ENCODE assay signal across 21 mouse cellular contexts in the genomic region with DNA sequence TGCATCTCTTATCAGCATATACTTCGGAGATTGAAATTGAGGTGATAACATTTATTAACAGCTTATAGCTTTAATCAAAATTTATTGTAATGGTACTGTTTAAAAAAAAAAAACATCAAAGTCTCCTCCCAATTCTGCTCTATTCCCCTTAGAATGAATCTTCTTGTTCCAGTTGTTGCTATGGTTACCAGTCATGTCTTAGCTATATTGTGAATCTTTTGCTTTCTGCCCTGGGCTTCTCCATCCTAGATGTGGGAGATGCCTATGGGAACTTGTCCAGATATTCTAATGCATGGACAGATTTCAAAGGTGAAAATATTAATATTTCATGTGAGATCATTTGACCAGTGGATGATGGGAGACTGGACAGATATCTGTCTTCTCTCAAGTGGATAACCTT.
"Had no signal": no experiment of that assay in that cellular context is flagged by ENCODE, and none has a peak within 500 bp of the region (broad histone marks: within the 10 kb centered on the region; RNA-seq: fewer than 3 reads in every experiment).

No protein-coding gene starts in this region.

- H3K4me3 ChIP-seq: limb, embryonic 10.5 days; limb, embryonic 13.5 days; liver, embryonic 12.5 days; liver, embryonic 15.5 days; lung, embryonic 15.5 days; neural tube, embryonic 12.5 days; neural tube, embryonic 15.5 days had no signal

- DNase-seq: kidney, adult 18-20 months; kidney, adult 9 months; kidney, postnatal 14 days; kidney, postnatal 4 days; liver; lung, adult 18-20 months; lung, postnatal 10 days; lung, postnatal 36 days; right cerebral cortex, adult 18-20 months; right cerebral cortex, postnatal 14 days; right cerebral cortex, postnatal 4 days; thymus, adult 18-20 months; thymus, postnatal 36 days had no signal

- H3K4me2 ChIP-seq: limb, embryonic 13.5 days; liver, embryonic 12.5 days; liver, embryonic 15.5 days; lung, embryonic 15.5 days; neural tube, embryonic 12.5 days; neural tube, embryonic 15.5 days had no signal

- H3K27me3 ChIP-seq: limb, embryonic 13.5 days; liver, embryonic 12.5 days; liver, embryonic 15.5 days; lung, embryonic 15.5 days; neural tube, embryonic 12.5 days; neural tube, embryonic 15.5 days had no signal

- ATAC-seq: liver, embryonic 12.5 days had no signal

- H3K9me3 ChIP-seq: limb, embryonic 10.5 days; limb, embryonic 13.5 days; liver, embryonic 12.5 days; liver, embryonic 15.5 days; lung, embryonic 15.5 days; neural tube, embryonic 12.5 days; neural tube, embryonic 15.5 days had no signal

- H3K27ac ChIP-seq: limb, embryonic 10.5 days; limb, embryonic 13.5 days; liver, embryonic 12.5 days; liver, embryonic 15.5 days; lung, embryonic 15.5 days; neural tube, embryonic 12.5 days; neural tube, embryonic 15.5 days; stomach, postnatal 0 days had no signal

- H3K9ac ChIP-seq: limb, embryonic 13.5 days; liver, embryonic 12.5 days; liver, embryonic 15.5 days; lung, embryonic 15.5 days; neural tube, embryonic 12.5 days; neural tube, embryonic 15.5 days had no signal

- H3K36me3 ChIP-seq: limb, embryonic 10.5 days; limb, embryonic 13.5 days; liver, embryonic 12.5 days; liver, embryonic 15.5 days; lung, embryonic 15.5 days; neural tube, embryonic 12.5 days; neural tube, embryonic 15.5 days had no signal

- H3K4me1 ChIP-seq: liver, embryonic 15.5 days; lung, embryonic 15.5 days; neural tube, embryonic 12.5 days had no signal
